Mouse (Mus musculus): ENCODE measurements around the gene Blm.

GRCm38 (mm10) chr7:80556166-80556565 is 21.2 kb upstream of the Blm start:
- TF ChIP-seq CTCF (IDR thresholded peaks at IDR 0.05; ENCODE audit: borderline replicate concordance, control insufficient read depth, extremely low read depth, insufficient read depth, low read length, poor library complexity) = no peak
- no peak for TF ChIP-seq POLR2A (IDR thresholded peaks at IDR 0.05; ENCODE audit: control insufficient read depth, extremely low read depth, insufficient read depth, low read length, poor library complexity)
